Mouse (Mus musculus) brain, embryonic 14.5 days (tissue): ENCODE measurements at regions not wholly inside any gene's neighbourhood (a gene's known extent, or its start where the extent isn't known, plus 50 kb on each side); places are given as distances from the start of the nearest gene placed in this dataset.

Experiments used
- CTCF ChIP-seq: fragments of 200-500 bp; IDR thresholded peaks from 2 replicates; pipeline ENCODE4 v1.5.1; 2012; ENCODE audit warnings: inconsistent platforms, mild to moderate bottlenecking, moderate library complexity, borderline replicate concordance; ENCODE audit not compliant: insufficient read depth, insufficient read length; ENCODE audit errors: extremely low read depth
- POLR2A ChIP-seq: fragments of 200-500 bp; IDR thresholded peaks from 2 replicates; pipeline ENCODE4 v1.6.1; 2012; ENCODE audit warnings: mild to moderate bottlenecking, inconsistent platforms, borderline replicate concordance; ENCODE audit not compliant: poor library complexity, insufficient read depth, insufficient read length, severe bottlenecking; ENCODE audit errors: extremely low read depth

GRCm38 (mm10) chr17:4906504-4906903 is 87.6 kb upstream of the Arid1b start:
- no peak for TF ChIP-seq POLR2A
- TF ChIP-seq CTCF = no peak
